Mouse (Mus musculus): ENCODE results near the gene Kmt2e. TPM values are rescaled to one million over a fixed set of nuclear protein-coding genes. Genes with fewer than 3 reads are reported as not detected.

Gene Kmt2e
- polyA plus RNA-seq, 1 experiment: 40.3 TPM

DNA sequence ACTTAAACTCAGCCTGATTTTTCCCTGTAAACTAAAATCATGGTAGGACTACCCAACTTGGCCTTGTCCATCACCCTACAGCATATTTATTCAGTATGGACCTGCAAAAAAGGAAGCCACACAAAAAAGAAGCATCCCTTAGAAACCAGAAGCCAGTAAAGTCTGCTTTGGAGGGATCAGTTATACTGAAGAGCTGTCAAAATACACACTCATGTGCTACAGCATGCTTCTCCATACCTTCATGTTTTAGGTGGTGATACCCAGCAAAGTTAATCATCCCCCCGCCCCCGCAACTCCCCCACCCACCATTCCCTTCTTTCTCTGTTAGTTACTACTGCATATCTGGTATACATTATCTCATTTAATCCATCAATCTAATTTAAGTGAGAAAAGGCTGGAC is 16.5 kb upstream of the Kmt2e start:
- TF ChIP-seq EP300 (IDR thresholded peaks at IDR 0.05; ENCODE audit: insufficient read depth, low read depth, low read length): no peak
- no peak for TF ChIP-seq POLR2A (IDR thresholded peaks at IDR 0.05; ENCODE audit: insufficient read depth, low read length)
- TF ChIP-seq CTCF (IDR thresholded peaks at IDR 0.05; ENCODE audit: low read depth, low read length): no peak
- H3K9ac ChIP-seq (ENCODE audit: low read depth, poor library complexity, severe bottlenecking): peak overlapping the region; percentile 46
- H3K4me1 ChIP-seq (ENCODE audit: control insufficient read depth, insufficient read depth, low read length): peaks cover 5% of the 10 kb centered on the region
- H3K9me3 ChIP-seq (replicated peaks; ENCODE audit: control insufficient read depth, insufficient read depth, low read length, poor library complexity, severe bottlenecking): no peaks in the 10 kb centered on the region
- no peaks in the 10 kb centered on the region for H3K27me3 ChIP-seq (ENCODE audit: control insufficient read depth, insufficient read depth, low read length, poor library complexity, severe bottlenecking)
- no peak overlapping the region for H3K4me3 ChIP-seq (ENCODE audit: low read depth, low read length)
- peaks cover 3% of the 10 kb centered on the region for H3K36me3 ChIP-seq (ENCODE audit: control insufficient read depth, insufficient read depth, low read length, poor library complexity, severe bottlenecking)
- H3K27ac ChIP-seq (ENCODE audit: insufficient read depth, low read length): peak overlapping the region; percentile 87

DNA sequence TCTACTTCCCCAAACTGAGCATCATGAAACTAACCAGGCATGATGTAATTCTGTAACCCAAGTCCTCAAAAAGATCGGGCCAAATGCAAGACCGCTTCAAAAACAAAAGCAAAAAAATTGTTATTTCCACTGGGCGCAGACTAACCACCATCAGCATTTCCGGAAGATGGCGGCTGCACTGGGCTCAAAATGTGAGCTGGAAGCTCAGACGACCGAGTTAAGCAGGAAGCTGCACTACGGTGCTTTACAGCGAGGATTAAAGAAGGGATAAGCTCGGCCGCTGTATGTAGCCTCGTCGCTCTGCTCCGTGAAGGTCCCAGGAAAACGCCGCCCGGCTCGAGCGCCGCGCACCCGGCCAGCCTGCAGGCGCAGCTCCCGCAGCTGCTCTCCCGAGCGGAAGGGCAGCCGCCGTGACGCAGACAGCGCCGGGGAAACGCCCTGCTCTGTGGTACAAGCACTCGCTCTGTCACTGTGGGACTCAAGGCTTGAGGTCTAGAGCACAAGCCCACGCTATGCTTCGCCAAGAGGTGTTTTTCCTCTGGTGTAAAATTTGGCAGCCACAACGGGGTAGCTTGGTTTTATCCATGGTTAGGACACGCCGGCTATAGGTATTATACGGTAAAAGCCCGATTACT is 16.0 kb upstream of the Kmt2e start:
- Histone ChIP-seq H3K9ac (ENCODE audit: low read depth, poor library complexity, severe bottlenecking) (peak overlapping the region; percentile 46), H3K4me1 (ENCODE audit: control insufficient read depth, insufficient read depth, low read length) (peaks cover 3% of the 10 kb centered on the region), H3K36me3 (ENCODE audit: control insufficient read depth, insufficient read depth, low read length, poor library complexity, severe bottlenecking) (peaks cover 7% of the 10 kb centered on the region), H3K9me3 (replicated peaks; ENCODE audit: control insufficient read depth, insufficient read depth, low read length, poor library complexity, severe bottlenecking) (no peaks in the 10 kb centered on the region), H3K4me3 (ENCODE audit: low read depth, low read length) (peak overlapping the region; percentile 89), H3K27ac (ENCODE audit: insufficient read depth, low read length) (peak overlapping the region; percentile 87), H3K27me3 (ENCODE audit: control insufficient read depth, insufficient read depth, low read length, poor library complexity, severe bottlenecking) (no peaks in the 10 kb centered on the region)
- TF ChIP-seq CTCF (IDR thresholded peaks at IDR 0.05; ENCODE audit: low read depth, low read length) (no peak), POLR2A (IDR thresholded peaks at IDR 0.05; ENCODE audit: insufficient read depth, low read length) (no peak), EP300 (IDR thresholded peaks at IDR 0.05; ENCODE audit: insufficient read depth, low read depth, low read length) (peak; percentile 64; the same call in 1 of the 2 replicates)

DNA sequence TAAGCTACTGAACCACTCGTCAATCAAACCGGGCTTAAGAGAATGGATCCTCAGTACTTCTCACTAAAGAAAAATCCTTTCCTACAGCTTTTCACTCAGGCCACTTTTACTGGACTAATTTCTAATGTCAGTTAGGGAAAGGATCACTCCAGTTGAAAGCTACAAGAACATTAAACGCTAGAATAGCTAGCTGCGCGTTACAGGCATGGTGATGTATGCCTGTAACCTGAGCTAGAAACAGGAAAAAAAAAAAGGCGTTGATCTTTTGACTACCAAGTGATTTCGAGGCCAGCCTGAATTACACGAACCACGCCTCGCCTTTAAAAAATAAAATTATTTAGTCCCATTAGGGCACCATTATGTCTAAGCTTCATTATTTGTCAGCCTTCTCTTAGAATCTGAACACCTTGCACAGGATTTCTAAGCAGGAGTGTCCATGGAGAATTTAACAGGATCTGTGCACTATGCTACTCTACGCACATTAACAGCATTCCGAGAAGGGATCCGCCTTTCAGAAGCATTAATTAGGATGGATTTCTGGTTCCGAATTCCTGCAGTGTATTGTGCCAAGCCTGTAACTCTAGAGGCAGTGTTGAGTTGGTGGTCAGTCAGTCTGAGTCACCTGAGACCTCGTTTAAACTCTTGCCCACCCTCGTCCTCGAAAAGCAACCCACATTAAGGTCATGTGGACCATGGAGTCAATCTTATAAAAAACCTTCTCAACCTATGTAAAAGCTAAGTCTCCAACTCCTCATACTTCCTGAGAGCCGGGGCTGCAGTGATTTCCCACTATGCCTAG is 15.2 kb upstream of the Kmt2e start:
- no peaks in the 10 kb centered on the region for H3K9me3 ChIP-seq (replicated peaks; ENCODE audit: control insufficient read depth, insufficient read depth, low read length, poor library complexity, severe bottlenecking)
- peaks cover 3% of the 10 kb centered on the region for H3K4me1 ChIP-seq (ENCODE audit: control insufficient read depth, insufficient read depth, low read length)
- H3K27ac ChIP-seq (ENCODE audit: insufficient read depth, low read length): peak overlapping the region; percentile 42
- H3K27me3 ChIP-seq (ENCODE audit: control insufficient read depth, insufficient read depth, low read length, poor library complexity, severe bottlenecking): no peaks in the 10 kb centered on the region
- TF ChIP-seq EP300 (IDR thresholded peaks at IDR 0.05; ENCODE audit: insufficient read depth, low read depth, low read length): no peak
- no peak for TF ChIP-seq CTCF (IDR thresholded peaks at IDR 0.05; ENCODE audit: low read depth, low read length)
- TF ChIP-seq POLR2A (IDR thresholded peaks at IDR 0.05; ENCODE audit: insufficient read depth, low read length): no peak
- no peak overlapping the region; the same call in 1 of the 2 replicates for H3K4me3 ChIP-seq (ENCODE audit: low read depth, low read length)
- peak overlapping the region; percentile 38 for H3K9ac ChIP-seq (ENCODE audit: low read depth, poor library complexity, severe bottlenecking)
- H3K36me3 ChIP-seq (ENCODE audit: control insufficient read depth, insufficient read depth, low read length, poor library complexity, severe bottlenecking): peaks cover 13% of the 10 kb centered on the region

DNA sequence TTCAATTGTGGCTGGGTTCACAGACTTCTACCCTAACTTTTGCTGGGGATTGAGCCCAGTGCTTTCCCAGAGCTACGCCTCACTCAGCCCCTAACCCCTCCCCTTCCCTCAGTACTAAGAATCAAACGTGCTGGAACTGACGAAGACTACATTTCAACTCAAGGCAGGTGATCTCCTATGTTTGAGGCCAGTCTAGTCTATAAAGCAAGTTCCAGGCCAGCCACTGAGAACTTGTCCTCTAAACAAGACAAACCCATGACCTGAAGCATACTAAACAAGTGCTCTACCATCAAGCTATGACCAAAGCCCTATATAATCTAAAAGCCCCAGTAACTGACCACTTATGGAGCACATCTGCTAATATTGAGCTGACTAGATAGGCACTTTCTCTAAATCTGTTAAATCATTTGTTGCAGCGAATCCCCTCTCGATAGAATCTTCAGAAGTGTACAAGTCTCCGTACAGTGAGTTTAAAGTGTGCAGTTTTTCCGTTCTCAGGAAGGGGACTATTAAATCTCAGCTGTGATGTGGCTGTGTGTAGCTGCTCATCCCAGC is 14.5 kb upstream of the Kmt2e start:
- Histone ChIP-seq H3K27me3 (ENCODE audit: control insufficient read depth, insufficient read depth, low read length, poor library complexity, severe bottlenecking) (no peaks in the 10 kb centered on the region), H3K9me3 (replicated peaks; ENCODE audit: control insufficient read depth, insufficient read depth, low read length, poor library complexity, severe bottlenecking) (no peaks in the 10 kb centered on the region), H3K27ac (ENCODE audit: insufficient read depth, low read length) (peak overlapping the region; percentile 42), H3K4me3 (ENCODE audit: low read depth, low read length) (no peak overlapping the region), H3K36me3 (ENCODE audit: control insufficient read depth, insufficient read depth, low read length, poor library complexity, severe bottlenecking) (peaks cover 19% of the 10 kb centered on the region), H3K4me1 (ENCODE audit: control insufficient read depth, insufficient read depth, low read length) (peaks cover 3% of the 10 kb centered on the region), H3K9ac (ENCODE audit: low read depth, poor library complexity, severe bottlenecking) (peak overlapping the region; percentile 38)
- no peak for TF ChIP-seq POLR2A (IDR thresholded peaks at IDR 0.05; ENCODE audit: insufficient read depth, low read length)
- no peak for TF ChIP-seq EP300 (IDR thresholded peaks at IDR 0.05; ENCODE audit: insufficient read depth, low read depth, low read length)
- no peak for TF ChIP-seq CTCF (IDR thresholded peaks at IDR 0.05; ENCODE audit: low read depth, low read length)

DNA sequence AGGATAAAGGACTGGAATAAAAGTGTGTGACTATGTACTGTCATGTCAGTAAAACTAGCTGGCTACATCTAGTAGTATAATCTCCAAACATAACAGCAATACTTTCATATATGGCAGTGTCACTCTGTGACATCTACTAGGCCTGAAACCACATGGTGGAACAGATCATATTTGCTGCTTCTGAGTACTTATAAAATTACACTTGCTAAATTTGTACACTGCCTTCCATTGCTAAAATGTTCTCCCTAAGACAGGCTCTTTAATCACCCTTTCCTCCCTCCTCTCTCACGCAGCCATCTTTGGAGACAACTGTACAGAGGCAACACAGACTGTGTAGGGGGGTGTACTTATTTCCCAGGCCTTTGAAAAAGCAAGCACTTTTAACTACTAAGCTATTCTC is 13.8 kb upstream of the Kmt2e start:
- H3K27me3 ChIP-seq (ENCODE audit: control insufficient read depth, insufficient read depth, low read length, poor library complexity, severe bottlenecking): no peaks in the 10 kb centered on the region
- no peak overlapping the region for H3K4me3 ChIP-seq (ENCODE audit: low read depth, low read length)
- TF ChIP-seq POLR2A (IDR thresholded peaks at IDR 0.05; ENCODE audit: insufficient read depth, low read length) (no peak), CTCF (IDR thresholded peaks at IDR 0.05; ENCODE audit: low read depth, low read length) (no peak), EP300 (IDR thresholded peaks at IDR 0.05; ENCODE audit: insufficient read depth, low read depth, low read length) (no peak)
- H3K36me3 ChIP-seq (ENCODE audit: control insufficient read depth, insufficient read depth, low read length, poor library complexity, severe bottlenecking): peaks cover 22% of the 10 kb centered on the region
- H3K9me3 ChIP-seq (replicated peaks; ENCODE audit: control insufficient read depth, insufficient read depth, low read length, poor library complexity, severe bottlenecking): no peaks in the 10 kb centered on the region
- no peak overlapping the region for H3K27ac ChIP-seq (ENCODE audit: insufficient read depth, low read length)
- H3K4me1 ChIP-seq (ENCODE audit: control insufficient read depth, insufficient read depth, low read length): peaks cover 3% of the 10 kb centered on the region
- H3K9ac ChIP-seq (ENCODE audit: low read depth, poor library complexity, severe bottlenecking): no peak overlapping the region
